Mouse (Mus musculus): ENCODE data around the gene Slc30a10.

The Slc30a10 gene

DNA sequence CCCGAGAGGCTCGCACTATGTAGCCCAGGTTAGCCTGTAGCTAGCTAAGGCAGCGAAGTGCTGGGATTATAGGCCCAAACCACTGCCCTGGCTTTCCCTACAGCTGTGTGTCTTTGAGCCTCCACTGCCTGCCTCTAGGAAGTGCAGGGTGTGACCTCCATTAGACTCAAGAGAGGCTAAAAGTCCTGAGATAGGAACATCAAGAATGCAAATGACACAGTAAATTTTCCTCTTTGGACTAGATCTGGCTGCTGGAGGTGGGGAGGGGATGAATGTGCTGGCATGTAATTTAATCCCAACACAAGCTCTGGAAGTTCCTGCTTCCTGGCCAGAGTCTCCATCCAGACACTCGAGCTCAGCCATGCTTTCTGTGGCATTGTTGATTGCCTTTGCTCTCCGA is 5.4 kb downstream of the Slc30a10 start:
- in situ Hi-C loops (cut with MboI; ENCODE audit: low sequenced_read_pairs) = no loop called here

DNA sequence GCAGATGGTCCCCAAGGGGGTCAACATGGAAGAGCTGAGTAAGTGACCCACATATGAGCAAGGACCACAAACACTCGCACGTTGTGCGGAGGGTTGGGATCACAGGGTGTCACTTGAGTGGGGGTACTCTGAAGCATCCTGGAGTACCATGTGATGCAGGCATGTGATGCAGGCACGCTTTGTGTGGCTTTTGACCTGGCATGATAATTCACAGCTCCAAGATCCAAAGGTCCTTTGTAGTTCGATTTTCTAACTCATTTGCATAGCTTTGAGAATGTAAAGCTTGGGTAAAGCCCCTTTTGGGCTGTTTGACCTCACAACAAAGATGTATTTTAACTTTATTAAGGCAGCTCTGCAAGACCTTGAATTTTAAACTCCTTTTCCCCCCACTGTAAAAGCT is 8.2 kb downstream of the Slc30a10 start:
- in situ Hi-C loops (cut with MboI; ENCODE audit: low sequenced_read_pairs) = no loop called here

DNA sequence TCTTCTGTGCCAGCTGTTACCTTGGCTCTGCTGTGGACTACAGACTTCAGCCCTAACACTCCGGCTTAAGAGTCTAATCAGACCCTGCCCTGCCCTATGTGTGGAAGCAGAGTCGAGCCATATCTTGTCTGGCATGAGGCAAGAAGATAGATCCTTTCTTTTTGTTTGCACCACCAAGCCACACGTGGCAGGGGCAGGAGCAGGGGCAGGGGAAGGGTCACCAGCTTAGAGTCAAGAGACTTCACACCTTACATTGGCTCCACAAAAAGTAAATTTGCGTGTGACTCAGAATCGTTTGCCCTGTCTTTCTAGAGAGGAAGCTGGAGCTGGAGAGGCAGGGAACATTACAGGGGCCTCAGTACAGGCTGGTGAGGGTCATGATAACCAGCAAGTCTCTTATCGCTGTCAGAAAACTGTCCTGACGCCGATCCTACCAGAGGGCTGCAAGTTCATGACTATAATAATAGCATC is 14.9 kb downstream of the Slc30a10 start:
- in situ Hi-C loops (cut with MboI; ENCODE audit: low sequenced_read_pairs) = no loop called here

DNA sequence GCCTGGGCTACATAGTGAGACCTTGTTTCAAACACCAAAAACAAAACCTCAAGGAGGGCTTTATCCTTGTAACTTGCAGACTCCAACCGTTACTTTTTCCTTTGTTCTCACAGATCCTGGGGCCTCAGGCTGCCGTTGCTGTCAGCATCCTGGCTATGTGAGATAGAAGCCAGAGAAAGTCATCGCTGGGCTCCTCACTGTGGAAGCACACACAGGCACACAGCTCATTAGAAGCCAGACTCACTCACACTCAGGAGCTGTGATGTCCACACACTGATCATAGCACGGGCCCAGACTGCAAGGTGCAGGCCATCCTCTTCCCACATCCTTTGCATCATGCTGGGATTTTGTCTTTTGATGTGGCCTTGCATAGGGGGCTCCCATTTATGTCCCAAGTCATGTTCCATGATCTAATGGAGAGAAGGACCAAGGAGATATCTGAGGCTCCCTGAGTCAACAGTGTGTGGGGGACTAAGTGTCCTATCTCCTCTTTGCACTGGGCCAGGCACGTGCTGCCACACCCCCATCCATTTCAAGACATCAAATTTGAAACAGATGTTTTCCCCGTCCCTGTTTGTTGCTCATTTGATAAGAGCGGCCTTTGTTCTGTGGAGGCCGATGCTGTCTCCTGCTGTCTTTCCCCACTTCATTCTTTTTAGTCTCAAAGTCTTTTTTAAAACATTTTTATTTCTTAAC is 17.5 kb downstream of the Slc30a10 start:
- in situ Hi-C loops (cut with MboI; ENCODE audit: low sequenced_read_pairs) = no loop called here

DNA sequence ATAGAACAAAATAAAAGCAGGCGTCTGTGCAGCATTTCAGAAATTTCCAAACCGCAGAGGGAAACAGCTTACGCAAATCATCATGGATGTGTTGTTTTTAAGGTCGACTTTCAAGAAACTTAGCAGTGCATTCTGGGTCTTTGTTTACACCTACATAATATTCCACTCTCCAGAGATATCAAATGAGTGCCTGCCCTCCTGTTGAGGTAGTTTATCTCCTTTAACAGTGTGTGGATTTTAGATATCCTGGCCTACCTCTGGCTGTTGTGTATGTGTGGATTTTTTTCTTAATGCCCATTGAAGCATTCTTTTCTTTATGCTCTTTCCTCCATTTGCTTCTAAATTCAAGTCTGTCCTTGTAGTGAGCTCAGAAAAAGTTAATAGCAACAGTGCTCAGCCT is 18.1 kb downstream of the Slc30a10 start:
- in situ Hi-C loops (cut with MboI; ENCODE audit: low sequenced_read_pairs) = no loop called here

DNA sequence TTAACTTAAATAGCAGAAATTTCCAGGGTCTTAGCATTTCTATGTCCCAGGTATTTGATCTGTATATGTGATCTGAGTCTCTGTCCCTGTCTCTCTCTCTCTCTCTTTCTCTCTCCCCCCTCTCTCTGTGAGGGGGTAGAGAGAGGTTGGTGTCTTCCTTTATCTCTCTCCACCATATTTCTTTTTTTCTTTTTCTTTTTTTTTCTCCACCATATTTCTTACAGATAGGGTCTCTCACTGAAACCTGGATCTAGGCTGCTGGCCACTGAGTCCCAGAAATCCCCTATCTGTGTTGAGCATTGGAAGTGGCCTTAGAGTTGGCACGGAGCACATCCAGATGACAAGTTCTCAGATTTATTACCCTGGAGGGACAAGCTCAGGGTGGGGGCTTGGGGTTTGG is 18.8 kb downstream of the Slc30a10 start:
- in situ Hi-C loops (cut with MboI; ENCODE audit: low sequenced_read_pairs) = no loop called here

DNA sequence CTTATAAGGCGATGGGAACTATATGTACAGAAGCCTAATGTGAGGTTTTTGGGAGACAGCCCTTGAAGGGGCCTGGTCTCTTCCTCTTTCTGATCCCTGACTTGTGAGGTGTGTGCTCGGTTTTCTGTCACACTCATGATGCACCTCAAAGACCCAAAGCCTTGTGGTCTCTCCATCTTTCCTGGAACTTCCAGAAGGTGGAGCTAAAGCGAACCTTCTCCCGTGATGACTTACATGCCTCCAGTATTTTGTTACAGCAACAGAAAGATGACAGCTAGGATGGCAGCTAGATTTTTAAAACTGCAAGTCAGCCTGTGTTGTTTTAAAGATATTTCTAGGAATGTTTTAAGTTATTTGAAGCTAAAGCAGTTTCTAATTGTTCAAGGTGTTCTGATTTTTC is 25.2 kb downstream of the Slc30a10 start:
- in situ Hi-C loops (cut with MboI; ENCODE audit: low sequenced_read_pairs) = no loop called here

DNA sequence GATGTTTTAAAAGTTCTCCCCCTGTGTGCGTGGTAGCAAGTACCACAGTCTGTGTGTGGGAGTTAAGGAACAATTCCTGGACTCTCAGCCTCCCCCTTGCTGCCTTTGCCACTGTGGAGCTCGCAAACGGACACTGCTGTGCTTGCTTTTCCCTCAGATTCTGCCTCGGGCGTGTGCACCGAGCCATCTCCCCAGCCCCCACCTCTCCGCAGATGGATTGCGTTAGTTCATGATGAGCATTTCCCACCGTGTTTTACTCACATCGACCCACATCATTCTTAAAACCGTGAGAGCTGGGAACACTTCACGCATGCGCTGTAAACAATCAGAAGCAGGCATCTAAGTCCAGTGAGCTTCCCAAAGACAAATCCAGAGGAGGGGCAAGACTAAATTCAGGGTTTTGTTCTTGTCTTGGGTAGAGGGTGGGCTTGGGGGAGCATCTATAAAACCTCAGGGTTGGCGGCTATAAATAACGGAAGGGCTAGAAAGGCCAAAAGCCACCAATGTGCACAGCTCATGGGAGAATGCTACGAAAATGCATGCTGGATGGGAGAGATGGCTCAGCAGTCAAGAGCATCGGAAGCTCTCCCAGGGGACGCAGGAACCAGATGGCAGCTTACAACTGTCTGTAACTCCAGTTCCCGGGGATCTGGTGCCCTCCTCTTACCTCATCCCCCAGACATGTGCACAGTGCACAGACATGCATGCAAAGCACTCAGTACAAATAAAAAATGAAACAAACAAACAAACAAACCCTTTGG is 27.5 kb downstream of the Slc30a10 start:
- in situ Hi-C loops (cut with MboI; ENCODE audit: low sequenced_read_pairs) = no loop called here

DNA sequence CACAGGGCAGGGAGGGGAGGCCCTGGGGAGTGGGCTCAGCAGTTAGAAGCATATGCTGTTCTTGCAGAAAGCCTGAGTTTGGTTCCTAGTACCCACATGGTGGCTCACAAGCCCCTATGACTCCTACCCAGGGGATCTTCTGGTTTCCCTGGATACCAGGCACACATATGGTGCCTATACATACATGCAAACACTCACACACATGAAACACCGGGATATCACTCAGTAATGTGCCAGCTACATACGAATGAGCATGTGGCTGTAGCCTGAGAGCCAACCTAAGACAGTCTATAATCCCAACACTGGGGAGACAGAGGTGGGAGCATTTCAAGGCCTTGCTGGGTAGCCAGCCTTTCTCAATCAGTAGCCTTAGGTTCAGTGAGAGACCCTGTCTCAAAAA is 28.1 kb downstream of the Slc30a10 start:
- in situ Hi-C loops (cut with MboI; ENCODE audit: low sequenced_read_pairs) = no loop called here

DNA sequence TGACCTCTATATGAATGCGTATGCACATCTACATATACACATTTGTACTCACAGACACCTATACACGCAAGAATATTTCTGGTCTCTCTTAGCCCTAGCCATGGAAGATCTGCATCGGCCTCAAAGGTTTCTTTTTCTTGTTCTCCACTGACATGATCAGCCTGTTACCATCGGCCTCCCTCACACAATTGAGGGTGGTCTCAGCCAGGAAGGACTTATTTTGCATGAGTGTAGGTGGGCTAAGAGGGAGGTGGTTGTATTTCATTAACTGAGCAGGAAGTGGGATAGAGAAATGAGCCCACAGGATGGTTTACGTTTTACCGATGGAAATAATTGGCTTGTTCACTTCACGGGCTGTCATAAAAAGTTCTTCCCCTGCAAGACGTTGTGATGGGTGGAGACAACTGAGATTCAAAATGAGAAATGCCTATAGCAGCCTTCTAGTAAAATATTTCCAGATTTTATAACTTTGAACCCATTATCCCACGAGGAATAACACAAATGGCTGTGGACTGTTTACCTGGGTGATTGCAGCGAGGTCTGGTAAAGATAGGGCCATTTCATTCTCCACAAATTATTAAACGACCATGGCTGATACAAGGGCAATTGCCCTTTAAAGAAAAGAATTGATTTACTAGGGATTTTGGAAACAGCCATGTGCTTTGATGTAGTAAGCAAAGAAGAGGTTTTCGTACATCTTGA is 28.9 kb downstream of the Slc30a10 start:
- in situ Hi-C loops (cut with MboI; ENCODE audit: low sequenced_read_pairs) = no loop called here

DNA sequence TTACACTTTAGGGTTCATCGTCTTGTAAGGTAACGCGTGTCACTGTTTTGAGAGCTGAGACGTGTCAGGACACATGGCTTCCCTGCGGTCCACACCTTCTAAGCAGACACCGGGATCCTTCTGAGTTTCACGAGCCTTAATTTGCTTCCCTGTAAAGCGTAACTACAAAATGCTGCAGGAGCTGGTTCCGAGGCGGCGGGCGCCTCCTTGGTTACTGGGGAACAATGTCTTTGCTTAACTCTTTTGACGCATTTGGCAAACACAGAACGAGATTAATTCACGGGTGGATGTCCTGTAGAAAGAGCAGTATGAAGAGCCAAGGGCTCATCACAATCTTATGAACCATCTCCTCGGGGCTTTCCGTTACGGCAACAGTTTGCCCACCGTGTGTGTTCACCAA is 29.6 kb downstream of the Slc30a10 start:
- in situ Hi-C loops (cut with MboI; ENCODE audit: low sequenced_read_pairs) = no loop called here

DNA sequence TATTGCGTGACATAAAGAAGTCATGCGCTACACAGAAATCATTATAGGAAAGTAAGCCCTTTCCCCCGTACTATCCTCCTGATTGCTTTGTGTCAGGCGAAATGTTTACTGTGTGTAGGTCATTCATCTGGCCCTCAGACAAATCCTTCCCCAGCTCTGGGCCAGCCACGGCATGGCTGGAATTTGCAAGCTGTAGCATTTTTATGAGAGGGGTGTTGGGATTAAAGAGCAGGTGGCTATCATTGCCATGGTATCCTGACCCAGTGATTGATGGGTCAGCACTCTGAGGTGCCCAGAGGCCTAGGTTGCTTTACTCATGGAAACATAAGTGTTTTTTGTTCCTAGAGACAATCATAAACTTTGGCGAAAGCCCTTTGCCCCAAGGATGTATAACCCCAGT is 35.2 kb downstream of the Slc30a10 start:
- in situ Hi-C loops (cut with MboI; ENCODE audit: low sequenced_read_pairs) = no loop called here

DNA sequence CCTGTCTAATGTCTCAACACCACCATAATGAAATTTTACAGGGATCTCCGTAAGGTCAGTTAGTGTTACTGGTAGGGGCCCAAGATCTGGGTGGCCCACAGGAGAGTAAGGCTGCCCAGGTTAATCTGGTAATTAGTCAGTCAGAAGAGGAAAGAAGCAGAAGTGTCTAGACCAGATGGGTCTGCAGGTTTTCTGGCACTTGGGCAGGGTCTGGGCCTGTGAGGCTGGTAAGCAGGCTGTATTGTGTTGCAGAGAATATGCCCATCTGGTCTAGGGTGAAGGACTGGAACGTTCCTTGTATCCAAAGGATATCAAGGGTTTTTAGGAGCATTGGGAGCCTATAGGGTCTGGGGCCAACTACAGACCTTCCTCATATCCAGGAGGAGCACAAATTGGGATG is 36.0 kb downstream of the Slc30a10 start:
- in situ Hi-C loops (cut with MboI; ENCODE audit: low sequenced_read_pairs) = no loop called here

DNA sequence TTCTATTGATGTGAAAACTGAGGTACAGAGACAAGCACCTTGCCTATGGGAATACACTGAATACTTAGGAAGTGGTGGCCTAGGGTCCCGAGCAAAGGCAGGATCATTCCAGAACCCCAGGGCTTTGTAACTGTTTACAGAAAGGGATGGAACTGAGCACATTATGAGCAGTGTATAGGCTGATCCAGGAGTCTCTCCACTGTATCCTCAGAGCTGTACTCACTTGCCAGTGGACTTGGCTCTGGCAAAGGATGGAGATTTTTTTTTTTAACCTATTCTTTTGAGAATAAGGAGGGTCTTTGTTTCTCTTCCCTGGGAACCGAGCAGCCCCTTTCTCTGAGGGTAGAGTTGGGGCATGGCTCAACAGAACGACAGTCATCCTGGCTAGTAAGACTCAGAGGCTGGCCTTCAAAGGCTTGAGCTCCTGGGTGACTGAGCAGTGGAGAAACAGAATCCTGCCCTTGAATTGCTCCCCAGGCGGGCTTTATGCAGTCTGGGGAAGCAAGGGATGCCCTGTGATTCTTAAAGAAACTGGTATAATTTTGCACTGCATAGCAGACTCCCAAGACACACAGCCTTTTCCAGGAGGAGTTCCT is 38.9 kb downstream of the Slc30a10 start:
- in situ Hi-C loops (cut with MboI; ENCODE audit: low sequenced_read_pairs) = no loop called here

DNA sequence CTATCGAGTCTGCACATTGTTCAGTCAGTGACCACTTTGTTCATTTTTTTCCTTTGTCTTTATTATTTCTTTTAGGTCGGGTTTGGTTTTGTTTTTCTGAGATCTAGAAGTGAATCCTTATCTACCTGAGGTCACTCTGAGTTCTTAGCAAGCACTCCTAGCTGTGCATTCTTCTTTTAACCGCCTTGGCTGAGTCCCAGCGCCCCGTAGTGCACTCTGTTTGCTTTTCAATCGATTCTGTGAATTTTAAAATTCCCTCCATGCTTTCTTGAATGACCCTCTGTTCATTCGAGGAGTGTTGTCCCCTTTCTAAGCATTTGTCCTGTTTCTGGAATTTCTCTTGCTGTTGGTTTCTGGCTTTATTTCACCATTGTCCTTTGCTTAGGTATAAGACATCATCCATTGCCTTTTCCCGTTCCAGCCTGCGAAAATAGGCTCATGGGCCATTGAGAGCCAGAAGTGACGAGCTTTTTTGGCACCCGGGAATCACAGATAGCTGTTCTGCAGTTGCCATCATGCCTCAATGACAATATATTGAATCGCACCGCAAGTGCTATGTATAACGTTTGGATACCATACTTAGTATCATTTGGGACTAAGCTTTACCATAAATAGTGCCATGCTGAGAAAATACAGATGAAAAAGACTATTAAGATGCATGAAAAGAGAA is 42.3 kb downstream of the Slc30a10 start:
- in situ Hi-C loops (cut with MboI; ENCODE audit: low sequenced_read_pairs) = no loop called here

DNA sequence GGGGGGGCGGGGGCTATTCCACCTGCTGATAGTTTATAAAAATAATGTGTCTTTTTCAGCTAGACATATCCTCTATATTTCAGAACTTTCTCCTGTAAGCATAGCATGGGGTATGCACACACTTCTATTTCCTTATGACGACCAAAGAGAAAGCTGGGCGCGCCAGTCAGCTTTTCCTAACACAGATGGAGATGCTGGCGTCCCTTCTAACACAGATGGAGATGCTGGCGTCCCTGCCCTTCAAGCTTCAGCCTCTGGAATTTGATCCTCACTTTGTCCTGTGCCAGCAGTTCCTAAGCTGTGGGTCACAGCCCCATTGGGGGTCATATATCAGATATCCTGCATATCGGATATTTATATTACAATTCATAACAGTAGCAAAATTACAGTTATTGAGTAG is 46.0 kb downstream of the Slc30a10 start:
- in situ Hi-C loops (cut with MboI; ENCODE audit: low sequenced_read_pairs) = no loop called here

DNA sequence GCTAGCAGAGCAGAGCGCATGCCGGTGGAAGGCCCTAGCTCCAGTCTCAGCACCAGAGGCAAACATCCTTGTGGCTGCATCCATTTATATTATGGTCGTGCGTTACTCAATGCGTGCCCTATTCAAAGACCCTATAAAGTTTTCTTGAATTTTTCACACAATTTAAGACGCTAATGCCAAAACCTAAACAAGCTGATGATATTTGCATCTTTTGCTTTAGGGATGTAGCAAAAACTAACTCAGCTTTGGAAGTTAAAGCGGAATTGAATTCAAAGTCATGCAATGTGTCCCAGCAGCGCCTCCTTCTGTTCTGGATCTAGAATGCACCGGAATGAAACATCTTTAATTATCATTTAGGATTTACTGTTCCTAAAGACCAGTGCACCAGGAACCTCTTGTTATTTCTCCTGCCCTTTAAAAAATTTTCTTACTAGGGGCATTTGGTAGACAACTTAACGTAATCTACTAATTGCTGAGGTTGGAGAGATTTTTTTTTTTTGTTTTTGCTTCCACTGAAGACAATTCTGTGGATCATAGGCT is 47.2 kb downstream of the Slc30a10 start:
- in situ Hi-C loops (cut with MboI; ENCODE audit: low sequenced_read_pairs) = no loop called here

DNA sequence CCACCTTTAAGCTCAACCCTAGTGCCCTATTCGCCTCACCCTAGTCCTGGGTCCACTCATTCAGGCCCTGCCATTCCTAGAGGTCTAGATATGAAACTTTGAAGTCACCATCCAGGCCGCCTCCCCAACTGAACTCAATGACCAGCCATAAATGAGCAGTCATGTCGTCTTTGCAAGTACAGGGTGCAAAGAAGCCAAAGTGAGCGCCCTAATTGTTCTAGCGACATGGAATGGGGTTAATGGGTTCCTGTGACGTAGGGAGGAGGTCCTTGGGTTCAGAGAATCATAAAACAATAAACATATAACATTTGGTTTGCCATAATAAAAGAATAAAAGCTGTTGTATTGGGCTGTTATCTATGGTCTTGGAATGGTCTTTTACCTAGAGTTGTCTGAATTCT is 47.9 kb downstream of the Slc30a10 start:
- in situ Hi-C loops (cut with MboI; ENCODE audit: low sequenced_read_pairs) = no loop called here

DNA sequence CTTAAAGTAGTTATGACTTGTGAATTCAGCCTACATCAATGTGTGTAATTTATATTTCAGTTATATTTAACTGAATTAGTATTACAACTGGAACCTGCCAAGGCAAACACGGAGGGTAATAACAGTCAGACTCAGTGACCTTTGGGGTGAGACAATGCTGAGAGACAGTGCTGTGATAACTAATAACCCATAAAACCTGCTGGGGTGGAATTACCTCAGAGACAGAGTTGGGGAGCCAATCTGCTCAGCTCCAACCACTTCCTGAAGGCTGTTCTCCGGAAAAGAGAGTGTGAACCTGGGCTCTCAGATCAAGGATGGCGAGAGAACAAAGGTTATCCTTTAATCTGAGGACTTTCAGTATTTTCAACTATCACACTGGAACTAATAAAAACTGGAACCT is 54.4 kb downstream of the Slc30a10 start:
- in situ Hi-C loops (cut with MboI; ENCODE audit: low sequenced_read_pairs) = no loop called here

DNA sequence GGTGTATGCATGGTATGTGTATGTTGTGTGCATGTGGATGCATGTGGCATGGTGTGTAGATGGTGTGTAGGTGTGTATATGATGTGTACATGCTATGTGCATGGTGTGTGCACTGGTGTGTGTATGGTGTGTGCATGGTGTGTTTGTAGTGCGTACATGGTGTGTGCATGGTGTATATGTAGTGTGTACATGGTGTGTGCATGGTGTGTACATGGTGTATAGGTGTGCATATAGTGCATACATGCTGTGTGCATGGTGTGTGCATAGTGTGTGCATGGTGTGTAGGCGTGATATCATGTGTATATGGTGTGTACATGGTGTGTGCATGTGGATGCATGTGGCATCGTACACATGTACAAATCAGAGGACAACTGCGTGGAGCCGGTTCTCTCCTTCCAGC is 56.7 kb downstream of the Slc30a10 start:
- in situ Hi-C loops (cut with MboI; ENCODE audit: low sequenced_read_pairs) = no loop called here

DNA sequence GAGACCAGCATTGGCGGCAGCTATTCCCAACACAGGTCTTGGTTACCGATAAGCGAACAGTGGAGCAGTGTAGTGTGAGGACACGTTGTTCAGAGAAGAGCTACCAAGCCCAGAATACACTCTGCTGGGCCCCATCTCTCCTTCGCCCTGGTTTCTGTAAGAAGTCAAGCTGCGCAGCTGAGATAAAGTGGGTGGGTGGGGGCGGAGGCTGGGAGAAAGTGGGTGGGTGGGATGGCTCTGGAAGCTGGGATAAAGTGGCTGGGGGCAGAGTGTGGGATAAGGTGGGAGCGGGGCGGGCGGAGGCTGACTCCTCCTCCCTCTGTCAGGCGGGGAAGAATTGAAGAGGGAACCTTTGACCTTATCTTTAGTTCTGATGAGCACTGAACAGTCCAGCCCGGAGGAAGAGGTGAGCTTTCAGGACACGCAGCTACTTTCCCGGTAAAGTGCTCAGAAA is 60.9 kb downstream of the Slc30a10 start:
- in situ Hi-C loops (cut with MboI; ENCODE audit: low sequenced_read_pairs) = no loop called here
